In the genomic region with DNA sequence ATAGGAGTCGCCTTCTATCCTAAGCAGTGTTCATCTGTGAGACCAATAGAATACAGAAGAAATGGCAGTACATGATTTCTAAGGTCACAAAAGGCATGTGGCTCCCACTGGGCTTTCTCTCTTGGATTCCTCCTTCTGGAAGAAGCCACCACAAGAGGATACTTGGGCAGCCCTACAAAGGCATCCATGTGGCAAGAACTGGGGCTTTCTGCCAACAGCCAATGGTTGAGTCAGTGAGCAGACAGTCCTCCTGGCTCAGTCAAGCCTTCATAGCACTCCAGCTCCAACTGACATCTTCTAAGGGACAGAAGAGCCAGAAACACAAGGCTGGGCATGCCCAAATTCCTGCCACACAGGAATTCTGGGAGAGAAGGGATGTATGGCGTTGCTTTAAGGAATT, we compare ENCODE assay signal across 11 mouse cellular contexts.
DNase-seq lines count a peak whose midpoint lies in the region; ATAC-seq lines count a peak whose summit lies in the region.
"Had no signal": no experiment of that assay in that cellular context is flagged by ENCODE, and none has a peak within 500 bp of the region (broad histone marks: within the 10 kb centered on the region; RNA-seq: fewer than 3 reads in every experiment).

No protein-coding gene starts in this region.

- H3K27ac ChIP-seq in heart, embryonic 12.5 days (ENCODE audit: poor library complexity, severe bottlenecking): no peak overlapping the region
- H3K27ac ChIP-seq: limb, embryonic 10.5 days had no signal

- H3K4me3 ChIP-seq in heart, embryonic 12.5 days: no peak overlapping the region
- H3K4me3 ChIP-seq: limb, embryonic 10.5 days had no signal

- H3K4me2 ChIP-seq in heart, embryonic 12.5 days: no peak overlapping the region

- no peak for ATAC-seq in heart, embryonic 12.5 days (ENCODE audit: insufficient number of reproducible peaks, low FRiP score)
- no peak for ATAC-seq in frontal cortex, adult (ENCODE audit: low TSS enrichment)
- ATAC-seq: CD4-positive, CD25-positive, alpha-beta regulatory T cell, adult 4 months; intestine, embryonic 16.5 days had no signal

- H3K36me3 ChIP-seq in heart, embryonic 12.5 days: peaks cover 7% of the 10 kb centered on the region; the same call in 1 of the 2 replicates

- no peaks in the 10 kb centered on the region; the same call in 1 of the 2 replicates for H3K9me3 ChIP-seq in heart, embryonic 12.5 days (replicated peaks)
- H3K9me3 ChIP-seq: limb, embryonic 10.5 days had no signal

- H3K27me3 ChIP-seq in heart, embryonic 12.5 days (replicated peaks): no peaks in the 10 kb centered on the region

- H3K9ac ChIP-seq in heart, embryonic 12.5 days: no peak overlapping the region

- peak; percentile 88 for DNase-seq in heart, adult 11 months
- peak; percentile 98 for DNase-seq in 3T3-L1 (ENCODE audit: low read depth, low spot score)
- DNase-seq in adrenal gland, postnatal 14 days: peak; percentile 57
- DNase-seq in gastrocnemius, postnatal 10 days: peak; percentile 26
- no peak for DNase-seq in thymus, postnatal 4 days
- no peak for DNase-seq in spleen, postnatal 10 days (ENCODE audit: low spot score in 2 of 2)

- 93% methylated on average over 2 of the region's 2 CpGs for WGBS in heart, embryonic 12.5 days

- H3K4me1 ChIP-seq in heart, embryonic 12.5 days (replicated peaks): no peaks in the 10 kb centered on the region

Comparison
In these comparisons a context has a peak if more than half of its experiments do, and no peak if none do; other contexts are left out.
1. DNase-seq: peak in heart, adult 11 months (single experiment), 3T3-L1 (single experiment), adrenal gland, postnatal 14 days (single experiment) and gastrocnemius, postnatal 10 days (single experiment); none in thymus, postnatal 4 days (single experiment) and spleen, postnatal 10 days (0 of 2).